Mouse (Mus musculus): ENCODE measurements around the gene Tspan4. TPM values are rescaled to one million over a fixed set of nuclear protein-coding genes. Genes with fewer than 3 reads are reported as not detected.

Gene Tspan4
- polyA plus RNA-seq, 1 experiment from 2014 or later = 65.0 TPM

GRCm38 (mm10) chr7:141453636-141454035 lies 21.4 kb upstream of the Tspan4 start:
- no peaks in the 10 kb centered on the region for H3K9me3 ChIP-seq (ENCODE audit: control insufficient read depth, low read length)
- H3K27ac ChIP-seq (replicated peaks in 1 of 2; ENCODE audit: control insufficient read depth in 1 of 2, insufficient read depth in 1 of 2, low read depth in 2 of 2, low read length in 2 of 2) = no peak overlapping the region
- peaks cover 8 to 13% of the 10 kb centered on the region in 2 experiments; a peak in 3 of 4 replicates for H3K4me1 ChIP-seq (ENCODE audit: control insufficient read depth in 2 of 2, insufficient read depth in 2 of 2, low read length in 2 of 2)
- no peaks in the 10 kb centered on the region for H3K27me3 ChIP-seq (ENCODE audit: control insufficient read depth, insufficient read depth, low read length)
- no peak overlapping the region for H3K4me2 ChIP-seq (ENCODE audit: low read length)
- no peak overlapping the region for H3K4me3 ChIP-seq (ENCODE audit: control insufficient read depth in 1 of 2, insufficient read depth in 1 of 2, low read depth in 1 of 2, low read length in 2 of 2)
- ATAC-seq (ENCODE audit: insufficient number of reproducible peaks, insufficient read depth, low FRiP score, low read depth) = no peak
- peaks cover 49% of the 10 kb centered on the region for H3K36me3 ChIP-seq (ENCODE audit: control insufficient read depth, insufficient read depth, low read length)
- H3K9ac ChIP-seq (ENCODE audit: low read length) = no peak overlapping the region
- WGBS = 73% methylated on average over 2 of the region's 2 CpGs

- WGBS = under 1% methylated on average over 44 of the region's 45 CpGs
- H3K4me1 ChIP-seq (ENCODE audit: control insufficient read depth in 2 of 2, insufficient read depth in 2 of 2, low read length in 2 of 2) = peaks cover 7 to 12% of the 10 kb centered on the region in 2 experiments; a peak in 3 of 4 replicates
Measured at GRCm38 (mm10) chr7:141454967-141455551, 20.0 kb upstream of the Tspan4 start, which contains the start of gene Pnpla2. Gene Pnpla2, plus strand, starts transcription at chr7:141455198.

GRCm38 (mm10) chr7:141455610-141456314 lies 19.3 kb upstream of the Tspan4 start:
- Histone ChIP-seq H3K9ac (ENCODE audit: low read length) (peak overlapping the region; percentile 85), H3K4me2 (ENCODE audit: low read length) (peak overlapping the region; percentile 94), H3K27me3 (ENCODE audit: control insufficient read depth, insufficient read depth, low read length) (peaks cover 2% of the 10 kb centered on the region; the same call in 1 of the 2 replicates), H3K36me3 (ENCODE audit: control insufficient read depth, insufficient read depth, low read length) (peaks cover 44% of the 10 kb centered on the region), H3K4me3 (ENCODE audit: control insufficient read depth in 1 of 2, insufficient read depth in 1 of 2, low read depth in 1 of 2, low read length in 2 of 2) (peak overlapping the region; percentile 63 to 74), H3K27ac (replicated peaks in 1 of 2; ENCODE audit: control insufficient read depth in 1 of 2, insufficient read depth in 1 of 2, low read depth in 2 of 2, low read length in 2 of 2) (peak overlapping the region; percentile 84 to 88), H3K4me1 (ENCODE audit: control insufficient read depth in 2 of 2, insufficient read depth in 2 of 2, low read length in 2 of 2) (peaks cover 7 to 13% of the 10 kb centered on the region in 2 experiments; a peak in 3 of 4 replicates), H3K9me3 (ENCODE audit: control insufficient read depth, low read length) (no peaks in the 10 kb centered on the region)
- under 1% methylated on average over 23 of the region's 23 CpGs for WGBS
- peak; percentile 28 for ATAC-seq (ENCODE audit: insufficient number of reproducible peaks, insufficient read depth, low FRiP score, low read depth)

More at GRCm38 (mm10) chr7:141454967-141455551, 20.0 kb upstream of the Tspan4 start, which contains the start of gene Pnpla2:
- peak; percentile 81 for ATAC-seq (ENCODE audit: insufficient number of reproducible peaks, insufficient read depth, low FRiP score, low read depth)
- Histone ChIP-seq H3K4me2 (ENCODE audit: low read length) (peak within 1 kb of the TSS; percentile 94), H3K27ac (replicated peaks in 1 of 2; ENCODE audit: control insufficient read depth in 1 of 2, insufficient read depth in 1 of 2, low read depth in 2 of 2, low read length in 2 of 2) (peak within 1 kb of the TSS; percentile 84 to 88), H3K27me3 (ENCODE audit: control insufficient read depth, insufficient read depth, low read length) (no peaks in the 10 kb centered on the region), H3K4me3 (ENCODE audit: control insufficient read depth in 1 of 2, insufficient read depth in 1 of 2, low read depth in 1 of 2, low read length in 2 of 2) (peak within 1 kb of the TSS; percentile 63 to 74), H3K9ac (ENCODE audit: low read length) (peak within 1 kb of the TSS; percentile 85), H3K9me3 (ENCODE audit: control insufficient read depth, low read length) (no peaks in the 10 kb centered on the region), H3K36me3 (ENCODE audit: control insufficient read depth, insufficient read depth, low read length) (peaks cover 49% of the 10 kb centered on the region)

GRCm38 (mm10) chr7:141456739-141457138 lies 18.3 kb upstream of the Tspan4 start:
- WGBS = 77% methylated on average over 6 of the region's 6 CpGs
- H3K4me2 ChIP-seq (ENCODE audit: low read length) = peak overlapping the region; percentile 94; the same call in 1 of the 2 replicates
- no peak overlapping the region for H3K4me3 ChIP-seq (ENCODE audit: control insufficient read depth in 1 of 2, insufficient read depth in 1 of 2, low read depth in 1 of 2, low read length in 2 of 2)
- no peaks in the 10 kb centered on the region for H3K9me3 ChIP-seq (ENCODE audit: control insufficient read depth, low read length)
- H3K27ac ChIP-seq (replicated peaks in 1 of 2; ENCODE audit: control insufficient read depth in 1 of 2, insufficient read depth in 1 of 2, low read depth in 2 of 2, low read length in 2 of 2) = no peak overlapping the region
- peaks cover 8 to 21% of the 10 kb centered on the region in 2 experiments; a peak in 3 of 4 replicates for H3K4me1 ChIP-seq (ENCODE audit: control insufficient read depth in 2 of 2, insufficient read depth in 2 of 2, low read length in 2 of 2)
- H3K36me3 ChIP-seq (ENCODE audit: control insufficient read depth, insufficient read depth, low read length) = peaks cover 34% of the 10 kb centered on the region
- peaks cover 6% of the 10 kb centered on the region; the same call in 1 of the 2 replicates for H3K27me3 ChIP-seq (ENCODE audit: control insufficient read depth, insufficient read depth, low read length)
- no peak for ATAC-seq (ENCODE audit: insufficient number of reproducible peaks, insufficient read depth, low FRiP score, low read depth)
- no peak overlapping the region for H3K9ac ChIP-seq (ENCODE audit: low read length)

- H3K4me3 ChIP-seq (ENCODE audit: control insufficient read depth in 1 of 2, insufficient read depth in 1 of 2, low read depth in 1 of 2, low read length in 2 of 2) = no peak overlapping the region
- H3K9me3 ChIP-seq (ENCODE audit: control insufficient read depth, low read length) = no peaks in the 10 kb centered on the region
- 87% methylated on average over 14 of the region's 14 CpGs for WGBS
- no peak overlapping the region for H3K4me2 ChIP-seq (ENCODE audit: low read length)
- no peak overlapping the region for H3K9ac ChIP-seq (ENCODE audit: low read length)
- peaks cover 8% of the 10 kb centered on the region for H3K27me3 ChIP-seq (ENCODE audit: control insufficient read depth, insufficient read depth, low read length)
- H3K27ac ChIP-seq (replicated peaks in 1 of 2; ENCODE audit: control insufficient read depth in 1 of 2, insufficient read depth in 1 of 2, low read depth in 2 of 2, low read length in 2 of 2) = no peak overlapping the region
- no peak for ATAC-seq (ENCODE audit: insufficient number of reproducible peaks, insufficient read depth, low FRiP score, low read depth)
- peaks cover 29% of the 10 kb centered on the region for H3K36me3 ChIP-seq (ENCODE audit: control insufficient read depth, insufficient read depth, low read length)
- H3K4me1 ChIP-seq (ENCODE audit: control insufficient read depth in 2 of 2, insufficient read depth in 2 of 2, low read length in 2 of 2) = peaks cover 10 to 26% of the 10 kb centered on the region in 2 experiments; a peak in 3 of 4 replicates
Measured at GRCm38 (mm10) chr7:141457236-141457635, 17.8 kb upstream of the Tspan4 start.

GRCm38 (mm10) chr7:141457986-141458660 lies 16.9 kb upstream of the Tspan4 start:
- Histone ChIP-seq H3K4me3 (ENCODE audit: control insufficient read depth in 1 of 2, insufficient read depth in 1 of 2, low read depth in 1 of 2, low read length in 2 of 2) (no peak overlapping the region), H3K4me2 (ENCODE audit: low read length) (no peak overlapping the region), H3K4me1 (ENCODE audit: control insufficient read depth in 2 of 2, insufficient read depth in 2 of 2, low read length in 2 of 2) (peaks cover 12 to 28% of the 10 kb centered on the region in 2 experiments; a peak in 3 of 4 replicates), H3K36me3 (ENCODE audit: control insufficient read depth, insufficient read depth, low read length) (peaks cover 25% of the 10 kb centered on the region), H3K9ac (ENCODE audit: low read length) (no peak overlapping the region), H3K27ac (replicated peaks in 1 of 2; ENCODE audit: control insufficient read depth in 1 of 2, insufficient read depth in 1 of 2, low read depth in 2 of 2, low read length in 2 of 2) (no peak overlapping the region), H3K9me3 (ENCODE audit: control insufficient read depth, low read length) (no peaks in the 10 kb centered on the region), H3K27me3 (ENCODE audit: control insufficient read depth, insufficient read depth, low read length) (peaks cover 15% of the 10 kb centered on the region)
- WGBS = 70% methylated on average over 15 of the region's 15 CpGs
- ATAC-seq (ENCODE audit: insufficient number of reproducible peaks, insufficient read depth, low FRiP score, low read depth) = no peak

GRCm38 (mm10) chr7:141458661-141459060 lies 16.4 kb upstream of the Tspan4 start:
- Histone ChIP-seq H3K9ac (ENCODE audit: low read length) (no peak overlapping the region), H3K27ac (replicated peaks in 1 of 2; ENCODE audit: control insufficient read depth in 1 of 2, insufficient read depth in 1 of 2, low read depth in 2 of 2, low read length in 2 of 2) (no peak overlapping the region), H3K27me3 (ENCODE audit: control insufficient read depth, insufficient read depth, low read length) (peaks cover 21% of the 10 kb centered on the region), H3K9me3 (ENCODE audit: control insufficient read depth, low read length) (no peaks in the 10 kb centered on the region), H3K36me3 (ENCODE audit: control insufficient read depth, insufficient read depth, low read length) (peaks cover 25% of the 10 kb centered on the region), H3K4me2 (ENCODE audit: low read length) (no peak overlapping the region), H3K4me1 (ENCODE audit: control insufficient read depth in 2 of 2, insufficient read depth in 2 of 2, low read length in 2 of 2) (peaks cover 16 to 33% of the 10 kb centered on the region in 2 experiments; a peak in 3 of 4 replicates), H3K4me3 (ENCODE audit: control insufficient read depth in 1 of 2, insufficient read depth in 1 of 2, low read depth in 1 of 2, low read length in 2 of 2) (no peak overlapping the region)
- no peak for ATAC-seq (ENCODE audit: insufficient number of reproducible peaks, insufficient read depth, low FRiP score, low read depth)
- WGBS = 86% methylated on average over 11 of the region's 11 CpGs
